Mouse (Mus musculus): ENCODE data around the gene Olfr548-ps1. TPM values are rescaled to one million over a fixed set of nuclear protein-coding genes. Genes with fewer than 3 reads are reported as not detected.
"Not testable (repeated sequence)": the region's sequence is repeated elsewhere in the genome, so short reads cannot be mapped to it uniquely, and the experiment has no call there.

Gene Olfr548-ps1
- not detected in 2 replicates for polyA plus RNA-seq (2012; rRNA removed)

GRCm38 (mm10) chr7:102540596-102540995, at the start of gene Olfr548-ps1:
Gene Olfr548-ps1, plus strand, starts transcription at chr7:102540896.
- TF ChIP-seq CTCF (IDR thresholded peaks at IDR 0.05; ENCODE audit: borderline replicate concordance, insufficient read depth, low read depth, low read length) (no peak), POLR2A (IDR thresholded peaks at IDR 0.05; ENCODE audit: borderline replicate concordance, insufficient read depth, low read length) (no peak)

DNA sequence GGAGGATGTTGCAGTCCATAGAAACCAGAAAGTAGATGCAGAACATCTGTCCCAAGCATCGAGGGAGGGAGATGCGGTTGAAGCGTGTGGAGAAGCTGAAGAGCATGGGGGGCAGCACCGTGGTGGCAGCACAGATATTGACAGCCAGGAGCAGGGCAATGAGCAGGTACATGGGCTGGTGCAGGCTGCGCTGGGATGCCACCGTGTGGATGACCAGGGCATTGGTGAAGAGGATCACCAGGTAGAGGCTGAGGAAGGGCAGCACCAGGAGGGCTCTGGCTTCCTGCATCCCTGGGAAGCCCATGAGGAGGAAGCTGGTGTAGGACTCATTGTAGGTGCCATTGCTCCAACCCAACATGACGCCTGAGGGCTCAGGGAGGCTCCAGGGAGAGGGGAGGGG, 46.3 kb upstream of the Olfr548-ps1 start:
- not testable (repeated sequence) for H3K27me3 ChIP-seq (ENCODE audit: control insufficient read depth, insufficient read depth, low read length); DNase-seq; H3K27ac ChIP-seq (ENCODE audit: insufficient read depth, low read length); H3K4me1 ChIP-seq (ENCODE audit: control insufficient read depth, insufficient read depth, low read length); H3K4me3 ChIP-seq (replicated peaks; ENCODE audit: insufficient read depth, low read depth, low read length)
- 55% methylated on average over 7 of the region's 7 CpGs for WGBS

More at GRCm38 (mm10) chr7:102540596-102540995, at the start of gene Olfr548-ps1:
- no peak within 1 kb of the TSS for H3K4me3 ChIP-seq (replicated peaks; ENCODE audit: insufficient read depth, low read depth, low read length)
- H3K27me3 ChIP-seq (ENCODE audit: control insufficient read depth, insufficient read depth, low read length) = no peaks in the 10 kb centered on the region
- no peak within 1 kb of the TSS for H3K27ac ChIP-seq (ENCODE audit: insufficient read depth, low read length)
- no peak for DNase-seq
- no peaks in the 10 kb centered on the region for H3K4me1 ChIP-seq (ENCODE audit: control insufficient read depth, insufficient read depth, low read length)
- 76% methylated on average over 2 of the region's 2 CpGs for WGBS

- Histone ChIP-seq H3K4me3 (replicated peaks; ENCODE audit: insufficient read depth, low read depth, low read length) (no peak within 1 kb of the TSS), H3K27ac (ENCODE audit: insufficient read depth, low read length) (no peak within 1 kb of the TSS), H3K4me1 (ENCODE audit: control insufficient read depth, insufficient read depth, low read length) (peaks cover 2% of the 10 kb centered on the region; the same call in 1 of the 2 replicates), H3K27me3 (ENCODE audit: control insufficient read depth, insufficient read depth, low read length) (no peaks in the 10 kb centered on the region)
- no peak for TF ChIP-seq CTCF (IDR thresholded peaks at IDR 0.05; ENCODE audit: borderline replicate concordance, insufficient read depth, low read depth, low read length)
- TF ChIP-seq POLR2A (IDR thresholded peaks at IDR 0.05; ENCODE audit: borderline replicate concordance, insufficient read depth, low read length) = no peak
- WGBS = 85% methylated on average over 3 of the region's 3 CpGs
- no peak for DNase-seq
These were observed 41.2 kb upstream of the Olfr548-ps1 start, which contains the start of gene Olfr545 for GRCm38 (mm10) chr7:102499473-102499872. Gene Olfr545, minus strand, starts transcription at chr7:102499573.

- 31% methylated on average over 5 of the region's 5 CpGs for WGBS
- TF ChIP-seq POLR2A (IDR thresholded peaks at IDR 0.05; ENCODE audit: borderline replicate concordance, insufficient read depth, low read length) (no peak), CTCF (IDR thresholded peaks at IDR 0.05; ENCODE audit: borderline replicate concordance, insufficient read depth, low read depth, low read length) (no peak)
These were observed 38.7 kb upstream of the Olfr548-ps1 start for GRCm38 (mm10) chr7:102501986-102502385.

DNA sequence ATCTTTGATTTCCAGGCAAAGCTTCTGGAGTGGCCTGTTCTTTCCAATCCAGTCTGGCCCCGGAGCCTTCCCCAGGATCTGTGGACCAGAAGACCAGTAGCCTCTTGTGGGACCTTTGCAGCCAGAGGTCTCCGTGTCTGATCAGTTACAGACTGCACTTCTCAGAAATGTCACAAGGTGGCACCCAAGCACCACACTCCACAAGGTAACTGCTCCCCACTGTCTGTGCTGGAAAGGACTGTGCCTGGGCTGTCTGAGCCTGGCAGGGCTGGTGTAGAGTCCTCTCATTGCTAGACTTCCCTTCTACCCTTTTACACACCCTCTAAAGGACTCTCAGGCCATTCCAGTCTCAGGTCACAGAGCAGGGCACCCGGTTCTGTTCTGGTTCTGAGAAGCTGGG, 33.8 kb upstream of the Olfr548-ps1 start:
- H3K4me1 ChIP-seq (ENCODE audit: control insufficient read depth, insufficient read depth, low read length) = peaks cover under 1% of the 10 kb centered on the region; the same call in 1 of the 2 replicates
- H3K27me3 ChIP-seq (ENCODE audit: control insufficient read depth, insufficient read depth, low read length) = no peaks in the 10 kb centered on the region
- 39% methylated on average over 3 of the region's 3 CpGs for WGBS
- peak; percentile 69 to 77 for DNase-seq
- H3K27ac ChIP-seq (ENCODE audit: insufficient read depth, low read length) = no peak overlapping the region
- no peak for TF ChIP-seq POLR2A (IDR thresholded peaks at IDR 0.05; ENCODE audit: borderline replicate concordance, insufficient read depth, low read length)
- TF ChIP-seq CTCF (IDR thresholded peaks at IDR 0.05; ENCODE audit: borderline replicate concordance, insufficient read depth, low read depth, low read length) = peak; percentile 95
- no peak overlapping the region for H3K4me3 ChIP-seq (replicated peaks; ENCODE audit: insufficient read depth, low read depth, low read length)

More at GRCm38 (mm10) chr7:102501986-102502385, 38.7 kb upstream of the Olfr548-ps1 start:
- H3K4me1 ChIP-seq (ENCODE audit: control insufficient read depth, insufficient read depth, low read length) = peaks cover 2% of the 10 kb centered on the region; the same call in 1 of the 2 replicates
- no peaks in the 10 kb centered on the region for H3K27me3 ChIP-seq (ENCODE audit: control insufficient read depth, insufficient read depth, low read length)
- DNase-seq = peak; percentile 50 to 76
- H3K27ac ChIP-seq (ENCODE audit: insufficient read depth, low read length) = no peak overlapping the region
- no peak overlapping the region for H3K4me3 ChIP-seq (replicated peaks; ENCODE audit: insufficient read depth, low read depth, low read length)

DNA sequence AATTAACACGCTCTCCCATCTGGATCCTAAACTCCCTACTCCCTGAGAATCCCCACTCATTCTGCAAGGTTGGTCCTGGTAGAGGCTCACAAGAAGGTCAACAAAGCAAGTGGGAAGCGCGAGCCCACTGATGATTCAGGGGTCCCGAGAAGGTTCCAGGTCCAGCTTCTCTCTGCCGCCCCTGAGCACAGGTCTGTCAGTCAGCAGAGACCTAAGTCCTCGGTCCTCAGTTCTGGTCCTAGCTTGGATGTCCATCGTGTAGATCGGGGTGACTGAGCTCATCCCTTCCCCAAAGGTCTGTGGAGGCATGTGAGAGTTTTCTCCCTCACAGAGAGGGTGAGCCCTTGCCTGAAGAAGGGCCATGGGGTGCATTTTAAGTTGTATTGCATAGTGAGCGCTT, 32.6 kb upstream of the Olfr548-ps1 start:
- 87% methylated on average over 9 of the region's 9 CpGs for WGBS
- H3K4me1 ChIP-seq (ENCODE audit: control insufficient read depth, insufficient read depth, low read length) = no peaks in the 10 kb centered on the region
- H3K27ac ChIP-seq (ENCODE audit: insufficient read depth, low read length) = no peak overlapping the region
- no peaks in the 10 kb centered on the region for H3K27me3 ChIP-seq (ENCODE audit: control insufficient read depth, insufficient read depth, low read length)
- no peak overlapping the region for H3K4me3 ChIP-seq (replicated peaks; ENCODE audit: insufficient read depth, low read depth, low read length)
- DNase-seq = no peak
- TF ChIP-seq POLR2A (IDR thresholded peaks at IDR 0.05; ENCODE audit: borderline replicate concordance, insufficient read depth, low read length) (no peak), CTCF (IDR thresholded peaks at IDR 0.05; ENCODE audit: borderline replicate concordance, insufficient read depth, low read depth, low read length) (no peak)

GRCm38 (mm10) chr7:102508666-102509065, 32.0 kb upstream of the Olfr548-ps1 start:
- H3K27me3 ChIP-seq (ENCODE audit: control insufficient read depth, insufficient read depth, low read length) = no peaks in the 10 kb centered on the region
- H3K4me1 ChIP-seq (ENCODE audit: control insufficient read depth, insufficient read depth, low read length) = no peaks in the 10 kb centered on the region
- TF ChIP-seq POLR2A (IDR thresholded peaks at IDR 0.05; ENCODE audit: borderline replicate concordance, insufficient read depth, low read length) = no peak
- H3K27ac ChIP-seq (ENCODE audit: insufficient read depth, low read length) = no peak overlapping the region
- 88% methylated on average over 6 of the region's 6 CpGs for WGBS
- no peak for DNase-seq
- no peak overlapping the region for H3K4me3 ChIP-seq (replicated peaks; ENCODE audit: insufficient read depth, low read depth, low read length)

- Histone ChIP-seq H3K27me3 (ENCODE audit: control insufficient read depth, insufficient read depth, low read length) (no peaks in the 10 kb centered on the region), H3K4me1 (ENCODE audit: control insufficient read depth, insufficient read depth, low read length) (no peaks in the 10 kb centered on the region), H3K4me3 (replicated peaks; ENCODE audit: insufficient read depth, low read depth, low read length) (no peak overlapping the region), H3K27ac (ENCODE audit: insufficient read depth, low read length) (no peak overlapping the region)
- DNase-seq = no peak
- 42% methylated on average over 7 of the region's 7 CpGs for WGBS
- TF ChIP-seq POLR2A (IDR thresholded peaks at IDR 0.05; ENCODE audit: borderline replicate concordance, insufficient read depth, low read length) = no peak
- TF ChIP-seq CTCF (IDR thresholded peaks at IDR 0.05; ENCODE audit: borderline replicate concordance, insufficient read depth, low read depth, low read length) = no peak
These were observed 31.0 kb upstream of the Olfr548-ps1 start for GRCm38 (mm10) chr7:102509726-102510125.

Data from cerebellum, adult 2 months (tissue).